10 mouse cellular contexts compared by ENCODE assay signal in genomic region chr8:90956390-90956789, GRCm38 (mm10).
DNase-seq lines count a peak whose midpoint lies in the region; ATAC-seq and TF ChIP-seq lines count a peak whose summit lies in the region.
"Had no signal": no experiment of that assay in that cellular context is flagged by ENCODE, and none has a peak within 500 bp of the region (broad histone marks: within the 10 kb centered on the region; RNA-seq: fewer than 3 reads in every experiment).

No protein-coding gene starts in this region.

- peak overlapping the region; percentile 17; the same call in 1 of the 2 replicates for H3K27ac ChIP-seq in kidney, embryonic 14.5 days (ENCODE audit: low read depth, low read length)
- no peak overlapping the region for H3K27ac ChIP-seq in embryonic facial prominence, embryonic 13.5 days
- H3K27ac ChIP-seq in hindbrain, postnatal 0 days = peak overlapping the region; percentile 56
- no peak overlapping the region for H3K27ac ChIP-seq in midbrain, postnatal 0 days (ENCODE audit: low read depth, low read length)

- peak overlapping the region; percentile 36 for H3K4me3 ChIP-seq in kidney, embryonic 14.5 days (ENCODE audit: low read length)
- peak overlapping the region; percentile 44 for H3K4me3 ChIP-seq in embryonic facial prominence, embryonic 13.5 days
- H3K4me3 ChIP-seq in hindbrain, postnatal 0 days (ENCODE audit: low read length) = peak overlapping the region; percentile 45
- peak overlapping the region; percentile 59 for H3K4me3 ChIP-seq in midbrain, postnatal 0 days (ENCODE audit: low read depth, low read length)

- H3K27me3 ChIP-seq in kidney, embryonic 14.5 days (ENCODE audit: control insufficient read depth, insufficient read depth, low read length) = no peaks in the 10 kb centered on the region
- H3K27me3 ChIP-seq in embryonic facial prominence, embryonic 13.5 days = no peaks in the 10 kb centered on the region
- no peaks in the 10 kb centered on the region for H3K27me3 ChIP-seq in hindbrain, postnatal 0 days (ENCODE audit: insufficient read depth, low read length)
- H3K27me3 ChIP-seq in midbrain, postnatal 0 days (ENCODE audit: insufficient read depth, low read length) = no peaks in the 10 kb centered on the region

- H3K4me2 ChIP-seq in kidney, embryonic 14.5 days (replicated peaks; ENCODE audit: low read depth, low read length) = peak overlapping the region; percentile 51
- peak overlapping the region; percentile 69 for H3K4me2 ChIP-seq in embryonic facial prominence, embryonic 13.5 days
- peak overlapping the region; percentile 90 for H3K4me2 ChIP-seq in hindbrain, postnatal 0 days (ENCODE audit: low read depth, low read length)
- H3K4me2 ChIP-seq in midbrain, postnatal 0 days (ENCODE audit: low read depth, low read length, poor library complexity, severe bottlenecking) = peak overlapping the region; percentile 60

- peaks cover 8% of the 10 kb centered on the region for H3K4me1 ChIP-seq in kidney, embryonic 14.5 days (ENCODE audit: control insufficient read depth, insufficient read depth, low read length)
- H3K4me1 ChIP-seq in embryonic facial prominence, embryonic 13.5 days = peaks cover 29% of the 10 kb centered on the region
- peaks cover 13% of the 10 kb centered on the region for H3K4me1 ChIP-seq in hindbrain, postnatal 0 days (ENCODE audit: insufficient read depth, low read length)
- H3K4me1 ChIP-seq in midbrain, postnatal 0 days (ENCODE audit: insufficient read depth, low read length) = peaks cover 10% of the 10 kb centered on the region

- peak overlapping the region; percentile 50; the same call in 1 of the 2 replicates for H3K9ac ChIP-seq in kidney, embryonic 14.5 days (ENCODE audit: low read depth, low read length)
- peak overlapping the region; percentile 69 for H3K9ac ChIP-seq in embryonic facial prominence, embryonic 13.5 days
- H3K9ac ChIP-seq in hindbrain, postnatal 0 days (replicated peaks; ENCODE audit: low read length) = peak overlapping the region; percentile 51; the same call in 1 of the 2 replicates
- H3K9ac ChIP-seq in midbrain, postnatal 0 days (replicated peaks; ENCODE audit: low read length, poor library complexity, severe bottlenecking) = peak overlapping the region; percentile 29; the same call in 1 of the 2 replicates

- no peak for DNase-seq in kidney, postnatal 14 days
- peak; percentile 22 for DNase-seq in hindbrain, postnatal 0 days (ENCODE audit: low spot score)
- no peak for DNase-seq in midbrain, postnatal 0 days (ENCODE audit: low spot score)
- DNase-seq in left cerebral cortex, postnatal 14 days (ENCODE audit: low spot score in 2 of 2) = no peak
- no peak for DNase-seq in left cerebral cortex, postnatal 4 days
- DNase-seq: embryo, embryonic 11 days; thymus, postnatal 25 days had no signal

- intact Hi-C loops in left cerebral cortex, postnatal 14 days (cut with DNase I) = loop anchor here (5.0 kb wide), 1 partner anchor 49 kb away; no protein-coding TSS in a partner anchor
- intact Hi-C loops in left cerebral cortex, postnatal 4 days (cut with DNase I) = loop anchor here (10.0 kb wide), 1 partner anchor 52 kb away; no protein-coding TSS in a partner anchor

- H3K9me3 ChIP-seq in kidney, embryonic 14.5 days (ENCODE audit: control insufficient read depth, low read length) = no peaks in the 10 kb centered on the region
- H3K9me3 ChIP-seq in embryonic facial prominence, embryonic 13.5 days = no peaks in the 10 kb centered on the region
- no peaks in the 10 kb centered on the region for H3K9me3 ChIP-seq in hindbrain, postnatal 0 days (ENCODE audit: low read length)
- H3K9me3 ChIP-seq in midbrain, postnatal 0 days (ENCODE audit: low read length) = no peaks in the 10 kb centered on the region

- ATAC-seq in kidney, embryonic 14.5 days (ENCODE audit: low FRiP score, low TSS enrichment) = no peak
- no peak for ATAC-seq in embryonic facial prominence, embryonic 13.5 days (ENCODE audit: insufficient number of reproducible peaks, insufficient read depth, low FRiP score, low TSS enrichment, low read depth)
- no peak for ATAC-seq in hindbrain, postnatal 0 days
- ATAC-seq in midbrain, postnatal 0 days (ENCODE audit: low FRiP score) = no peak
- ATAC-seq in monocyte, adult 5-6 weeks (replicated peaks; ENCODE audit: insufficient number of reproducible peaks, low FRiP score, low TSS enrichment, poor library complexity, severe bottlenecking) = no peak

- 39% methylated on average over 9 of the region's 9 CpGs for WGBS in kidney, embryonic 14.5 days
- WGBS in embryonic facial prominence, embryonic 13.5 days = 30% methylated on average over 9 of the region's 9 CpGs
- 21% methylated on average over 9 of the region's 9 CpGs for WGBS in hindbrain, postnatal 0 days
- 18% methylated on average over 9 of the region's 9 CpGs for WGBS in midbrain, postnatal 0 days

- no peak for TF ChIP-seq CTCF in hindbrain, postnatal 0 days (IDR thresholded peaks at IDR 0.05; ENCODE audit: low read depth)
- TF ChIP-seq CTCF in midbrain, postnatal 0 days (IDR thresholded peaks at IDR 0.05) = no peak

- peaks cover 4% of the 10 kb centered on the region; the same call in 1 of the 2 replicates for H3K36me3 ChIP-seq in kidney, embryonic 14.5 days (ENCODE audit: control insufficient read depth, insufficient read depth, low read length)
- peaks cover 4% of the 10 kb centered on the region; the same call in 1 of the 2 replicates for H3K36me3 ChIP-seq in embryonic facial prominence, embryonic 13.5 days
- no peaks in the 10 kb centered on the region for H3K36me3 ChIP-seq in hindbrain, postnatal 0 days (ENCODE audit: insufficient read depth, low read length)
- no peaks in the 10 kb centered on the region for H3K36me3 ChIP-seq in midbrain, postnatal 0 days (ENCODE audit: insufficient read depth, low read length)

Comparison
In these comparisons a context has a peak if more than half of its experiments do, and no peak if none do; other contexts are left out.
1. H3K27ac ChIP-seq: peak in kidney, embryonic 14.5 days (single experiment) and hindbrain, postnatal 0 days (single experiment); none in embryonic facial prominence, embryonic 13.5 days (single experiment) and midbrain, postnatal 0 days (single experiment).
2. Peak in every context shown above with its lines, with median percentiles within 50 percentile points of each other: H3K4me2 ChIP-seq, H3K4me3 ChIP-seq and H3K9ac ChIP-seq.